ENCODE assay signal across 13 mouse cellular contexts in the genomic region with DNA sequence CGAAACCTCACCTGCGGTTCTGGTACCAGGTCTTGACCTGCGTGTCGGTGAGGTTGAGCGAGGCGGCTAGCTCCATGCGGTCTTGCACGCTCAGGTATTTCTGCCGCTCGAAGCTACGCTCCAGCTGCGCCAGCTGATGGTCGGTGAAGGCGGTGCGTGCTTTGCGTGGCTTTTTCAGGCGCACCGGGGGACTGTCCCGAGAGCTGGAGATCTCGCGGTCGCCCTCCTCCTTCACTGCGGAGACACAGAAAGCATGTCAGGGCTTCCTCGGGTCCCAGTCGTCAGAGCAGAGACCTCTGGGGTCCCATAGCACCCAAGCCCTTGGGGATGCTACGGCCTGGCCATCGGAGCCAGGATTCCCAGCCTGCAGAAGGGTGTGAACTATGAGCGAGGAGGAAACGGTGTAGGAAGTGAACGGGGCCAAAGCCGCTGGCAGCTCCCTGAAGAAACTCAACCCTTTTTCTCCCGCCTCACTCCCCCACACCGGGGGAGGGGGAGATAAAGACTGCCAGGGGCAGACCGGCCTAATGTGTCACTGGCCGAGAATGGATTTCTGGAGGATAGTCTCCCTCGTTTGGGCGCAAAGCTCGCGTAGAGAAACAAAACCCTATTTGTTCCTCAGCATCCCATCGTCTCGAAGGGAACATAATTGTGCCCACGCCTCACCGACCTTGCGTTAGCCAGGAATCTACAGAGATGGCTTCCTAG. TPM values are rescaled to one million over a fixed set of nuclear protein-coding genes. Genes with fewer than 3 reads are reported as not detected.
DNase-seq lines count a peak whose midpoint lies in the region; ATAC-seq and TF ChIP-seq lines count a peak whose summit lies in the region.
"Had no signal": no experiment of that assay in that cellular context is flagged by ENCODE, and none has a peak within 500 bp of the region (broad histone marks: within the 10 kb centered on the region; RNA-seq: fewer than 3 reads in every experiment).

No protein-coding gene starts in this region.

- no peak for TF ChIP-seq EP300 in ES-Bruce4 (IDR thresholded peaks at IDR 0.05; ENCODE audit: insufficient read depth, low read depth, low read length)

- H3K36me3 ChIP-seq in ES-Bruce4 (ENCODE audit: control insufficient read depth, insufficient read depth, low read length, poor library complexity, severe bottlenecking), result no peaks in the 10 kb centered on the region
- H3K36me3 ChIP-seq in forebrain, postnatal 0 days (ENCODE audit: insufficient read depth), result 0 out of 2 replicates have a peak, but pooled peaks cover 3% of the 10 kb centered on the region
- H3K36me3 ChIP-seq in midbrain, embryonic 12.5 days, result no peaks in the 10 kb centered on the region
- H3K36me3 ChIP-seq: stomach, embryonic 15.5 days had no signal

- DNase-seq in cerebellum, postnatal 25 days, result peak; percentile 38 to 50
- no peak for DNase-seq in cerebellum, adult 18-20 months
- DNase-seq in forebrain, postnatal 0 days, result peak; percentile 20
- DNase-seq in urinary bladder, postnatal 36 days (ENCODE audit: low spot score in 2 of 2), result no peak
- no peak for DNase-seq in urinary bladder, adult 18-20 months (ENCODE audit: low spot score in 2 of 2)
- no peak for DNase-seq in left cerebral cortex, adult 9 months (ENCODE audit: low spot score in 2 of 2)
- DNase-seq: kidney, adult 18-20 months; layer of hippocampus, adult 9-11 months had no signal

- ATAC-seq in forebrain, postnatal 0 days, result no peak
- ATAC-seq in midbrain, embryonic 12.5 days (ENCODE audit: low FRiP score, low read depth), result no peak

- TF ChIP-seq CTCF in ES-Bruce4 (IDR thresholded peaks at IDR 0.05; ENCODE audit: low read depth, low read length), result no peak
- no peak for TF ChIP-seq CTCF in forebrain, postnatal 0 days (IDR thresholded peaks at IDR 0.05; ENCODE audit: low read depth)

- no peaks in the 10 kb centered on the region for H3K9me3 ChIP-seq in ES-Bruce4 (replicated peaks; ENCODE audit: control insufficient read depth, insufficient read depth, low read length, poor library complexity, severe bottlenecking)
- H3K9me3 ChIP-seq in forebrain, postnatal 0 days (ENCODE audit: low read length), result no peaks in the 10 kb centered on the region
- H3K9me3 ChIP-seq in midbrain, embryonic 12.5 days, result no peaks in the 10 kb centered on the region
- H3K9me3 ChIP-seq: heart, embryonic 10.5 days; stomach, embryonic 15.5 days had no signal

- peaks cover 11% of the 10 kb centered on the region; the same call in 1 of the 2 replicates for H3K27me3 ChIP-seq in ES-Bruce4 (ENCODE audit: control insufficient read depth, insufficient read depth, low read length, poor library complexity, severe bottlenecking)
- peaks cover 90% of the 10 kb centered on the region for H3K27me3 ChIP-seq in forebrain, postnatal 0 days (ENCODE audit: insufficient read depth, low read length)
- H3K27me3 ChIP-seq in midbrain, embryonic 12.5 days, result peaks cover 99% of the 10 kb centered on the region

- H3K9ac ChIP-seq in ES-Bruce4 (ENCODE audit: low read depth, poor library complexity, severe bottlenecking), result no peak overlapping the region
- no peak overlapping the region for H3K9ac ChIP-seq in forebrain, postnatal 0 days
- H3K9ac ChIP-seq in midbrain, embryonic 12.5 days (replicated peaks), result peak overlapping the region; percentile 29
- H3K9ac ChIP-seq: stomach, embryonic 15.5 days had no signal

- no peak for TF ChIP-seq POLR2A in ES-Bruce4 (IDR thresholded peaks at IDR 0.05; ENCODE audit: insufficient read depth, low read length)

- H3K4me1 ChIP-seq in ES-Bruce4 (ENCODE audit: control insufficient read depth, insufficient read depth, low read length), result peaks cover 3% of the 10 kb centered on the region
- H3K4me1 ChIP-seq in forebrain, postnatal 0 days (ENCODE audit: insufficient read depth), result 0 out of 2 replicates have a peak, but pooled peaks cover 6% of the 10 kb centered on the region
- peaks cover 53% of the 10 kb centered on the region for H3K4me1 ChIP-seq in midbrain, embryonic 12.5 days

- WGBS in forebrain, postnatal 0 days, result 3% methylated on average over 44 of the region's 44 CpGs
- WGBS in midbrain, embryonic 12.5 days, result under 1% methylated on average over 44 of the region's 44 CpGs

- no peak overlapping the region for H3K27ac ChIP-seq in ES-Bruce4 (ENCODE audit: insufficient read depth, low read length)
- H3K27ac ChIP-seq in forebrain, postnatal 0 days (ENCODE audit: low read depth, low read length), result no peak overlapping the region
- peak overlapping the region; percentile 67 for H3K27ac ChIP-seq in midbrain, embryonic 12.5 days (replicated peaks)
- H3K27ac ChIP-seq: heart, embryonic 10.5 days; stomach, embryonic 15.5 days had no signal

- H3K4me3 ChIP-seq in ES-Bruce4 (ENCODE audit: low read depth, low read length), result peak overlapping the region; percentile 8
- no peak overlapping the region for H3K4me3 ChIP-seq in forebrain, postnatal 0 days (ENCODE audit: low read depth, low read length)
- peak overlapping the region; percentile 42 for H3K4me3 ChIP-seq in midbrain, embryonic 12.5 days
- H3K4me3 ChIP-seq: heart, embryonic 10.5 days; stomach, embryonic 15.5 days had no signal

- no peak overlapping the region; the same call in 1 of the 2 replicates for H3K4me2 ChIP-seq in forebrain, postnatal 0 days (ENCODE audit: low read depth)
- H3K4me2 ChIP-seq in midbrain, embryonic 12.5 days (replicated peaks), result peak overlapping the region; percentile 54
- H3K4me2 ChIP-seq: stomach, embryonic 15.5 days had no signal

RNA-seq across cellular contexts. Expression of a gene that starts 5.0 kb away (rescaled TPM):
- polyA plus RNA-seq in ES-Bruce4 (2011; ENCODE audit: insufficient read depth, insufficient read length, low read depth, missing spikeins), result 0.56 TPM in 1 of 2 replicates, not detected in the other
- 0.38 and 0.57 TPM in 2 replicates for total RNA-seq in forebrain, postnatal 0 days (2014; rRNA removed)
- polyA plus RNA-seq in forebrain, postnatal 0 days (2015; fragmentation: Nextera tagmentation; extraction: Ambion mirVana), result 0.16 and 1.0 TPM in 2 replicates
- polyA plus RNA-seq in midbrain, embryonic 12.5 days (2016; fragmentation: Nextera tagmentation; extraction: Ambion mirVana), result 32.5 and 47.4 TPM in 2 replicates
- polyA plus RNA-seq: heart, embryonic 10.5 days; liver, embryonic 16.5 days had no signal

Comparison
In these comparisons a context has a peak if more than half of its experiments do, and no peak if none do; other contexts are left out.
1. DNase-seq: peak in cerebellum, postnatal 25 days (2 of 2) and forebrain, postnatal 0 days (single experiment); none in cerebellum, adult 18-20 months (0 of 2), urinary bladder, postnatal 36 days (0 of 2), urinary bladder, adult 18-20 months (0 of 2) and left cerebral cortex, adult 9 months (0 of 2).
2. RNA of a gene that starts 5.0 kb away (polyA plus RNA-seq): 32.5 to 47.4 TPM in midbrain, embryonic 12.5 days; 0.16 to 1.0 TPM in forebrain, postnatal 0 days and 0.56 TPM in ES-Bruce4; every median in the first group is over 10 times any median in the second.